Mouse (Mus musculus) embryonic facial prominence, embryonic 14.5 days (tissue): ENCODE measurements at regions not wholly inside any gene's neighbourhood (a gene's known extent, or its start where the extent isn't known, plus 50 kb on each side); places are given as distances from the start of the nearest gene placed in this dataset.
A peak's percentile ranks its signal among the peaks of the same experiment; 100 is the strongest.

Source experiments
- ATAC-seq: fragments of 200-750 bp; cut with Nextera tagmentation; 2 replicates; pipeline ENCODE4 v1.8.0; 2017; ENCODE audit warnings: low read depth, moderate number of reproducible peaks, moderate TSS enrichment
- DNase-seq: peaks from one replicate; pipeline ENCODE4 v3.0.0-alpha.2; 2015; ENCODE audit warnings: low spot score
- H3K27ac ChIP-seq: fragments of 300-500 bp; sonication (generic); replicated peaks from 2 replicates; pipeline ENCODE4 v1.5.1; 2014; ENCODE audit warnings: low read depth, mild to moderate bottlenecking, low read length, moderate library complexity
- H3K27me3 ChIP-seq: fragments of 300-500 bp; sonication (generic); replicated peaks from 2 replicates; pipeline ENCODE4 v1.6.1; 2014; ENCODE audit warnings: low read length; ENCODE audit not compliant: control insufficient read depth, insufficient read depth
- H3K36me3 ChIP-seq: fragments of 300-500 bp; sonication (generic); 2 replicates; pipeline ENCODE4 v1.6.1; 2014; ENCODE audit warnings: low read length, mixed read lengths; ENCODE audit not compliant: control insufficient read depth, insufficient read depth
- H3K4me1 ChIP-seq: fragments of 300-500 bp; sonication (generic); 2 replicates; pipeline ENCODE4 v1.6.1; 2014; ENCODE audit warnings: antibody characterized with exemption, low read length; ENCODE audit not compliant: control insufficient read depth, insufficient read depth
- H3K4me2 ChIP-seq: fragments of 300-500 bp; sonication (generic); 2 replicates; pipeline ENCODE4 v1.6.1; 2014; ENCODE audit warnings: low read depth, mild to moderate bottlenecking, low read length, moderate library complexity, mixed read lengths
- H3K4me3 ChIP-seq: fragments of 300-500 bp; sonication (generic); 2 replicates; pipeline ENCODE4 v1.5.1; 2014; ENCODE audit warnings: low read depth, mild to moderate bottlenecking, low read length
- H3K9ac ChIP-seq: fragments of 300-500 bp; sonication (generic); 2 replicates; pipeline ENCODE4 v1.6.1; 2014; ENCODE audit warnings: low read depth, mild to moderate bottlenecking, low read length, moderate library complexity, mixed read lengths
- H3K9me3 ChIP-seq: fragments of 300-500 bp; sonication (generic); 2 replicates; pipeline ENCODE4 v1.6.1; 2016; ENCODE audit warnings: low read length; ENCODE audit not compliant: control insufficient read depth
- WGBS: fragments of 180-500 bp; shearing (Covaris S2); extraction: QIAGEN DNeasy Blood & Tissue Kit; methylation state at CpG from one replicate; pipeline ENCODE4 v1.1.7; 2014; 5-methylcytosine and 5-hydroxymethylcytosine counted together

DNA sequence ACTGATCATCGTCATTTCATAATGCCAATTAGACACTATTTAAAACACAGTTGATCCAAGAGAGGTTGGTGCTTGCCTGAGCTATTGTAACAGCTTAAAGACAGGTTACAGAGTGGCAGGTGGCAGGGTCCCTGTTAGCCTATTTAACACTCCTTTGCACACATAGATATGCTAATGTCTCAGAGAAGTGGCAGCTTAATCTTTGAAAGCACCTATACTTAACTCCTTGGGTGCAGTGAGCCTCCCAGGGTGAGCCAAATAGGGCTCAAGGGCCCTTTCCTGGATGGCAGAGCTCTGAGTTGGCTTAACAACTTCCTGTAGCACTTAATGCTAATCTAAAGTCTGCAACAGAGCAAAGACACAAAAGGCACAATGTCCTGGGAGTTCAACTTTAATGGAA, 1105.5 kb downstream of the Cntnap5b start:
- Histone ChIP-seq H3K4me1 (no peaks in the 10 kb centered on the region), H3K9me3 (no peaks in the 10 kb centered on the region), H3K27ac (no peak overlapping the region), H3K27me3 (no peaks in the 10 kb centered on the region), H3K36me3 (no peaks in the 10 kb centered on the region), H3K9ac (no peak overlapping the region), H3K4me3 (no peak overlapping the region), H3K4me2 (no peak overlapping the region)
- DNase-seq (peak; percentile 0), ATAC-seq (peak; percentile 47; the same call in 1 of the 2 replicates)
- WGBS: 18% methylated on average over 1 of the region's 1 CpGs

DNA sequence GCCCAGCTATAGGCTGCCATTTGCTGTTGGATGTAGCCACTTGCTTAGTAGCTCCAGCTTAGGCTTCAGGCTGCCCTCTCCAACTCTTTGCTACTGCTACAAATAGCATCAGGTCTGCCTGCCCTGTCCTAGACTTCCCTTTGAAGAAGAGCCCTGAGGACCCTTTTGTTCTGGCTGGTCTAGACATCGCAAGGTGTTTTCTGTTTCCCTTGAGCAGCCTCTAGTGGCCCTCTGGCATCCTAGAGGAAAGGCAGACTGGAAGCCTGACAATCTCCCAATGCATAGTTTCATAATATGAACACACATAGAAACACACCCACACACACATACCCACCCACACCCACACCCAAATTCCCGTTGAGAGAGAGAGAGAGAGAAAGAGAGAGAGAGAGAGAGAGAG, 1114.8 kb downstream of the Cntnap5b start:
- Histone ChIP-seq H3K9ac (no peak overlapping the region), H3K27ac (no peak overlapping the region), H3K27me3 (no peaks in the 10 kb centered on the region), H3K9me3 (no peaks in the 10 kb centered on the region), H3K4me1 (no peaks in the 10 kb centered on the region), H3K4me3 (no peak overlapping the region), H3K36me3 (no peaks in the 10 kb centered on the region), H3K4me2 (no peak overlapping the region)
- 54% methylated on average over 2 of the region's 2 CpGs for WGBS
- DNase-seq (no peak), ATAC-seq (no peak)

DNA sequence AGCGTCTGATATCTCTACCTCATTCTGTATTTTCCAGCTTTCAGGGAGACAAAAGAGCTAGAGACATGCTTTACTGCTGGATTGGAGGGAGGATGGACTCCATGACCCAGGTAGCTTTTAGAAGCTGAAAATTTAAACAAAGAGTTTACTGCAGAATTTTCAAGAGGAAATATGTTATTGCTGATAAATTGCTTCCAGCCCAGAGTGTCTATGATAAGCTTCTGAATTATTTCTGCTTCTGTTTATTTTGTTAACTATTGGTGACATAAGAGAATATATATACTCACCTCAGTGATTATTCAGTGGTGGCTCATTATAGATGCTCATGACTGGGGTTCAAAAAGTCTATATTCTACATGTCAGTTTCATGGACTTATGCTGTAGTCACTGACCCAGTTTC, 1115.8 kb downstream of the Cntnap5b start:
- Histone ChIP-seq H3K9me3 (no peaks in the 10 kb centered on the region), H3K36me3 (no peaks in the 10 kb centered on the region), H3K4me1 (no peaks in the 10 kb centered on the region), H3K9ac (no peak overlapping the region), H3K4me2 (no peak overlapping the region), H3K4me3 (no peak overlapping the region), H3K27me3 (no peaks in the 10 kb centered on the region), H3K27ac (no peak overlapping the region)
- DNase-seq: no peak
- WGBS: 85% methylated on average over 1 of the region's 1 CpGs
- ATAC-seq: no peak

DNA sequence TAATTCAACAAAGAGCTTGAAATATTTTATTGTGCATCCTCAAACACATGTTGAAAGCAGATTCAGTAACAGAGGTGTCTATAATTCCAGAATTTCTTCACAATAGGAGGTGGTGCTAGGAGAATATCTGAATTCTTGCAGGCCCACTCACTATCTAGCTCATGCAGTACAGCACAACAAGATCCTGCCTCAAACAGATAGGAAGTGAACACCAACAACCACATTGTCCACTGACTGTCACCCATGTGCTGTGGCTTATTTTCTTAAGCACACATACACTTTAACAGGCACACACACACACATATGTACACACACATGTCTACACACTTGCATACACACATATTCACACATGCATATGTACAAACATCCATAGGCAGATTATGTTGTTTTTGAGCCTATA, 1150.3 kb downstream of the Cntnap5b start:
- DNase-seq (no peak), ATAC-seq (no peak)
- Histone ChIP-seq H3K9me3 (no peaks in the 10 kb centered on the region), H3K4me2 (no peak overlapping the region), H3K4me3 (no peak overlapping the region), H3K27ac (no peak overlapping the region), H3K9ac (no peak overlapping the region), H3K27me3 (no peaks in the 10 kb centered on the region), H3K36me3 (no peaks in the 10 kb centered on the region), H3K4me1 (no peaks in the 10 kb centered on the region)

DNA sequence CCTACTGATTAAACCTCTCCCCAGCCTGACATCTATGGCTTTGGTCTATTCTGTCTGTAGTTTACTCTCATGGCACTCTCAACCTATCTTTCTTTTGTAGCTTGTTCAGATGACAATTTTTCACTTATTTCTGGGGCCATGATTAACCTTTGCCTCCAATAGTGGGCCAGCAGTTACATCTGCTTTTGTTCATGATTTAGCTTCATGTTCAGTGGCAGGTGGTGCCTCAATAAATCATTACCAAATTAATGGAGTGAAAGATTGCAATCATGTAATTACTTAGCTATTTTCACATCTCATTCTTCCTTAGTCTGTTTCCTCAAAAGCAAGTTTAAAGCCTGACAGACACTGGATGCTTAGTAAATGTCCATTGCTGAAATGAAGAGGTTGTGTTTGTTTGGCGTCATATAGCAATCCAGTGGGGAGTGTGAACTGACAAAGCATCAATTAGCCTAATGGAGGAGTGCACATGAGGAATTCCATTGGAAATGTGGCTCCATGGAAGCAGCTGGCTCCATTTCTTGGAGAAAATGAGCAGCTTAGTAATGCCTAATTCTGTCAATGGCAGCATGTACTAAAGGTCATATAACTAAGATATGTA, 1155.7 kb downstream of the Cntnap5b start:
- WGBS: 73% methylated on average over 1 of the region's 1 CpGs
- no peaks in the 10 kb centered on the region for H3K4me1 ChIP-seq
- ATAC-seq: no peak
- H3K9me3 ChIP-seq: no peaks in the 10 kb centered on the region
- H3K9ac ChIP-seq: no peak overlapping the region
- H3K4me2 ChIP-seq: no peak overlapping the region
- no peaks in the 10 kb centered on the region for H3K36me3 ChIP-seq
- no peak overlapping the region for H3K27ac ChIP-seq
- H3K27me3 ChIP-seq: no peaks in the 10 kb centered on the region
- DNase-seq: no peak
- no peak overlapping the region for H3K4me3 ChIP-seq

DNA sequence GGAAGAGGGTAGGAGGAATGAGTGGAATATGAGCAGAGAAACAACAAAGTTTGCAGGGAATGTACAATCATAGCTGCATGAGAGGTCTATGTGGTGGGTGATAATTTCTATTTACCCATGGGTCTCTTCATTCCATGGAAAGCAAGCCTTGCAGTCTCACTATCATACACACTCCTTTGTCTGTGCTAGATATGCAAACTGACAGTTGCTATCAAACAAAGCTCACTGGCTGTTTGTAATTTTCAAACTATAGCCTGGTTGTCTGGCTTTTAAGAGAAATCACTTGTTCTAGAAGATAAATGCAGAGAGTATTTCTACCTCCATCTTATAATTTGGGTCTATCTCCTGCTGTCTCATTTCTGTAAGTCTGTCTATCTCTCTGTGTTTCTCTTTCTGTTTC, 1194.7 kb downstream of the Cntnap5b start:
- Histone ChIP-seq H3K9ac (no peak overlapping the region), H3K36me3 (no peaks in the 10 kb centered on the region), H3K4me3 (no peak overlapping the region), H3K4me2 (no peak overlapping the region), H3K9me3 (no peaks in the 10 kb centered on the region), H3K4me1 (no peaks in the 10 kb centered on the region), H3K27me3 (no peaks in the 10 kb centered on the region), H3K27ac (no peak overlapping the region)
- no peak for DNase-seq
- no peak for ATAC-seq

DNA sequence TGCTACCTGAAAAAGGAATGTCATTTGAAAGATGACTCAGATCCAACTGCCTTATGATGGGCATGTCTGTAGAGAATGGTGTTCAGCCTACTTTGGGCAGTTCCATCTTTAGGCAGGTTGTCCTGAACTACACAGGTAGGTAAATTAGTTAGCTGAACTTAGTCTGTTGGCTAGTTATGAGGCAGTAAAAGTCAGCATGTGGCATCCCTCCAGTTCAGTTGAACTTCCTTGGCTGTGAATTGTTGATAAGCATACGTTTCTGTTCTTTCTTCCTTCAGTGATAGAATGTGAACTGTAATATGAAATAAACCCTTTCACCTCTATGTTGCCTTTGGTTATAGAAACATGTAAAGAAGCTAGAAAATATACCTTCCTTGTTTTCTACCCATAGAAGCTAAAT, 1198.8 kb downstream of the Cntnap5b start:
- Histone ChIP-seq H3K4me3 (no peak overlapping the region), H3K27ac (no peak overlapping the region), H3K4me2 (no peak overlapping the region), H3K27me3 (no peaks in the 10 kb centered on the region), H3K36me3 (no peaks in the 10 kb centered on the region), H3K9ac (no peak overlapping the region), H3K4me1 (no peaks in the 10 kb centered on the region), H3K9me3 (no peaks in the 10 kb centered on the region)
- ATAC-seq: no peak
- DNase-seq: no peak
- 63% methylated on average over 1 of the region's 1 CpGs for WGBS

DNA sequence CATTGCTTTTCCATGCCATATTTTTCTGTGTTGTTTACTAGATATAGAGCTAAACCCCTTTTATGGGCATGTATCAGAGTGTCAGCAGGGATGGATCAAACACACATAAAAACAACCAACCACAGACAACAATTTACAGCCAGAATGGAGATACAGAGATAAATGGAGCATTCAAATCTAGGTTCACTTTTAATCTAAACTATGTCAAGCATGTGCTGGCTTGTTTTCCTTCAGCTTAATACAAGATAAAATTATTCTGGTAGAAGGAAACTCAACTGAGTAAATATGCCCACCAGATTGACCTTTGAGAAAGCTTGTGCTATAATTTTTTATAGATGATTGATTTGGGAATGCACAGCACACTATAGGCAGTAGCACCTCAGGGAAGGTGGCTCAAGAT, 1199.7 kb downstream of the Cntnap5b start:
- no peak overlapping the region for H3K4me2 ChIP-seq
- no peaks in the 10 kb centered on the region for H3K36me3 ChIP-seq
- H3K27ac ChIP-seq: no peak overlapping the region
- no peaks in the 10 kb centered on the region for H3K27me3 ChIP-seq
- no peaks in the 10 kb centered on the region for H3K4me1 ChIP-seq
- H3K9me3 ChIP-seq: no peaks in the 10 kb centered on the region
- ATAC-seq (no peak), DNase-seq (no peak)
- H3K4me3 ChIP-seq: no peak overlapping the region
- no peak overlapping the region for H3K9ac ChIP-seq

DNA sequence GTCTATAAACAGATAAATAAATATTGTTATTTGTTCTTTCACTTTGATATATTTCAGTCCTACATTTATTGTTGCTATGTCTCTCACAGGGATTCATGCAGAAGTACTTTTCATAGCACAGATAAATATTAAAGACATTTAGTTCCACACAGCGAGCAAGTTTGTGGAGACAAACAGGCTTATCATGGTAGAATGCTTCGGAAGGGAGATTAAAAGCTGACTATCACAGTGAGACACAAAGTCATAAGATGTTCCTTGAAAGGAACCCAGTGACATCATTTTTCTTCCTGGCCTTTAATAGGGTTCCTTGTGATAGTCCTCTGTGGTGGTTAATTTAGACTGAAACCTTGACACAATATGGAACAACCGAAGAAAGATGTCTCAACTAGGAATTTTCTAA, 1201.1 kb downstream of the Cntnap5b start:
- Histone ChIP-seq H3K27me3 (no peaks in the 10 kb centered on the region), H3K9ac (no peak overlapping the region), H3K9me3 (no peaks in the 10 kb centered on the region), H3K4me3 (no peak overlapping the region), H3K36me3 (no peaks in the 10 kb centered on the region), H3K4me1 (no peaks in the 10 kb centered on the region), H3K27ac (no peak overlapping the region), H3K4me2 (no peak overlapping the region)
- 92% methylated on average over 3 of the region's 3 CpGs for WGBS
- ATAC-seq: no peak
- no peak for DNase-seq
